Mouse (Mus musculus): ENCODE results near the gene Gm27027.

DNA sequence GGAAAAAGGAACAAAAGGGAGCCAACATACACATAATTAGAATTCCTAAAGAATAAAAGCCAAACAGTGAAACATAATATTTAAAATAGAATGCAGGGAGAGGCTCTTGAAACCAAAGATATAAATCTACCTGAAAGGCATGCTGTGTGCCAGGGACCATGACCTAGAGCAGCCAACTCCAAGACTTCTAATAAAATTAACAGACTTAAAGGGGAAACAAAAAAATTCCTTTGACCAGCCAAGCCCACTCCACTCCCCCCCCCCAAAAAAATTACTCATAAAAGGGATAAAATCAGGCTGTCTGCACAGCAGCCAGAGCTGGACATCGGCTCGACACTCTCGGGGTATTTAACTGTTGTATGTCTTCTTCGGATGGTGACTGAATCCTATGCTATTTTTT lies 51.3 kb downstream of the Gm27027 start:
- no peak for TF ChIP-seq CTCF (conservative IDR thresholded peaks at IDR 0.05; ENCODE audit: low read length)
- no peak for TF ChIP-seq POU5F1 (IDR thresholded peaks at IDR 0.05; ENCODE audit: borderline replicate concordance, low read length)
